14 mouse cellular contexts compared by ENCODE assay signal in genomic region chr6:130404882-130405281, GRCm38 (mm10). TPM values are rescaled to one million over a fixed set of nuclear protein-coding genes. Genes with fewer than 3 reads are reported as not detected.
"Had no signal": no experiment of that assay in that cellular context is flagged by ENCODE, and none has a peak within 500 bp of the region (broad histone marks: within the 10 kb centered on the region; RNA-seq: fewer than 3 reads in every experiment).

No protein-coding gene starts in this region.

- ATAC-seq: liver, postnatal 0 days; lung, postnatal 0 days; midbrain, embryonic 13.5 days; midbrain, embryonic 16.5 days had no signal

- DNase-seq: kidney, adult 2 months; kidney, postnatal 25 days; layer of hippocampus, adult 9-11 months; liver, postnatal 0 days; lung, embryonic 14.5 days; thymus, adult 18-20 months; thymus, postnatal 36 days had no signal

RNA-seq across cellular contexts. Expression of gene Klra1, which starts 18.2 kb away (rescaled TPM):
- total RNA-seq: layer of hippocampus, adult 2 months; layer of hippocampus, postnatal 25 days; left cerebral cortex, adult 2 months; left cerebral cortex, postnatal 36 days had no signal
